Mouse (Mus musculus) limb, embryonic 14.5 days (tissue): ENCODE data around the gene Klhl35. TPM values are rescaled to one million over a fixed set of nuclear protein-coding genes. Genes with fewer than 3 reads are reported as not detected.

Experiments used
- ATAC-seq: fragments of 200-750 bp; cut with Nextera tagmentation; 2 replicates; pipeline ENCODE4 v1.8.0; 2017; ENCODE audit warnings: low read depth, moderate number of reproducible peaks, moderate TSS enrichment; ENCODE audit not compliant: low FRiP score
- DNase-seq: peaks from one replicate; pipeline ENCODE4 v3.0.0-alpha.2; 2015; ENCODE audit warnings: low spot score
- H3K27ac ChIP-seq: fragments of 300-500 bp; sonication (generic); replicated peaks from 2 replicates; pipeline ENCODE4 v1.5.1; 2014; ENCODE audit warnings: low read depth, mild to moderate bottlenecking, low read length, moderate library complexity, mixed read lengths
- H3K27me3 ChIP-seq: fragments of 300-500 bp; sonication (generic); 2 replicates; pipeline ENCODE4 v1.6.1; 2014; ENCODE audit warnings: low read length, mixed read lengths; ENCODE audit not compliant: control insufficient read depth, insufficient read depth
- H3K36me3 ChIP-seq: fragments of 300-500 bp; sonication (generic); 2 replicates; pipeline ENCODE4 v1.6.1; 2014; ENCODE audit warnings: mild to moderate bottlenecking, low read length, moderate library complexity, mixed read lengths; ENCODE audit not compliant: control insufficient read depth, insufficient read depth
- H3K4me1 ChIP-seq: fragments of 300-500 bp; sonication (generic); 2 replicates; pipeline ENCODE4 v1.6.1; 2014; ENCODE audit warnings: antibody characterized with exemption, low read length, mixed read lengths; ENCODE audit not compliant: control insufficient read depth, insufficient read depth
- H3K4me2 ChIP-seq: fragments of 300-500 bp; sonication (generic); replicated peaks from 2 replicates; pipeline ENCODE4 v1.6.1; 2014; ENCODE audit warnings: low read depth, mild to moderate bottlenecking, low read length, moderate library complexity; ENCODE audit not compliant: severe bottlenecking
- H3K4me3 ChIP-seq: fragments of 300-500 bp; sonication (generic); replicated peaks from 2 replicates; pipeline ENCODE4 v1.5.1; 2014; ENCODE audit warnings: low read length
- H3K9ac ChIP-seq: fragments of 300-500 bp; sonication (generic); 2 replicates; pipeline ENCODE4 v1.6.1; 2014; ENCODE audit warnings: mild to moderate bottlenecking, low read depth, low read length, moderate library complexity; ENCODE audit not compliant: severe bottlenecking
- H3K9me3 ChIP-seq: fragments of 300-500 bp; sonication (generic); 2 replicates; pipeline ENCODE4 v1.6.1; 2016; ENCODE audit warnings: low read length; ENCODE audit not compliant: control insufficient read depth
- POLR2A ChIP-seq: fragments of 200-500 bp; IDR thresholded peaks from 2 replicates; pipeline ENCODE4 v1.8.0; 2012; ENCODE audit warnings: inconsistent platforms, mild to moderate bottlenecking, moderate library complexity, borderline replicate concordance; ENCODE audit not compliant: insufficient read depth, insufficient read length; ENCODE audit errors: extremely low read depth
- WGBS: fragments of 180-500 bp; shearing (Covaris S2); extraction: QIAGEN DNeasy Blood & Tissue Kit; methylation state at CpG from one replicate; pipeline ENCODE4 v1.1.7; 2014; 5-methylcytosine and 5-hydroxymethylcytosine counted together
- polyA plus RNA-seq, 2 experiments: library from polyadenylated mRNA; depleted of rRNA in 1 of 2; stranded (reverse) in 1 of 2; unstranded in 1 of 2; fragments of >200 nt; fragmentation: Nextera tagmentation in 1 of 2; extraction: Ambion mirVana in 1 of 2; gene quantifications; 2 replicates each; pipeline versions ENCODE4 v1.2.1 to v1.2.3; 2012 to 2014

Klhl35 gene
- polyA plus RNA-seq, 2 experiments, result 1.5 to 1.8 TPM

DNA sequence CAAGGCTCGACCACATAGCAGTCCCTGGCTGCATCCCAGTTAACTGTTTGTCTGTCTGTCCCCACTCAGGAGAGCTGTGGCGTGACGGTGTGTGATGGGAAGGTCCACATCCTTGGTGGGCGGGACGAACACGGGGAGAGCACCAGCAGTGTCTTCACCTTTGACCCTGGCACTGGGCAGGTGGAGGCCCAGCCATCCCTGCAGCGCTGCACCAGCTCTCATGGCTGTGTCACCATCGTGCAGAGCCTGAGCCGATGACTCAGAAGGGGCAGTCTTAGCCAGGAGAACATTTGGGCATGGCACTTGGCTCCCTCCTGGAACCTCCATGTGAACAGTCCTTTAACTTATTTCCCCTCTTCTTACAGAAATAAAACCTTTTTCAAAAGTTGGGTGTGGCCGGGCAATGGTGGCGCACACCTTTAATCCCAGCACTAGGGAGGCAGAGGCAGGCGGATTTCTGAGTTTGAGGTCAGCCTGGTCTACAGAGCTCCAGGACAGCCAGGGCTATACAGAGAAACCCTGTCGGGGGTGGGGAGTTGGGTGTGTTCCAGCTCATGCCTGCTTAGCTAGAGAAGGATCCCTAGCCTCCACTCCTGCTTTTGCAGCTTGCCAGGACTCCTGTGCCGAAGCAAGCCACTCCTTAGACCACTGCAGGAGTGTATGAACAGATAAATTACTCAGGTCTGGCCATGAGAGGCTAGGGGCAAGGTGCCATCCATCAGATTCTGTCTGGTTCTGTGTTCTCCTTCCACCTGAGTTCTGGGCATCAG is 8.0 kb downstream of the Klhl35 start:
- no peak for TF ChIP-seq POLR2A
- peaks cover 58% of the 10 kb centered on the region for H3K36me3 ChIP-seq
- ATAC-seq (no peak), DNase-seq (no peak)
- no peak overlapping the region for H3K4me3 ChIP-seq
- 85% methylated on average over 14 of the region's 14 CpGs for WGBS
- no peak overlapping the region for H3K4me2 ChIP-seq
- peaks cover 6% of the 10 kb centered on the region for H3K4me1 ChIP-seq
- H3K9me3 ChIP-seq, result no peaks in the 10 kb centered on the region
- H3K27me3 ChIP-seq, result no peaks in the 10 kb centered on the region
- no peak overlapping the region for H3K27ac ChIP-seq
- no peak overlapping the region for H3K9ac ChIP-seq

DNA sequence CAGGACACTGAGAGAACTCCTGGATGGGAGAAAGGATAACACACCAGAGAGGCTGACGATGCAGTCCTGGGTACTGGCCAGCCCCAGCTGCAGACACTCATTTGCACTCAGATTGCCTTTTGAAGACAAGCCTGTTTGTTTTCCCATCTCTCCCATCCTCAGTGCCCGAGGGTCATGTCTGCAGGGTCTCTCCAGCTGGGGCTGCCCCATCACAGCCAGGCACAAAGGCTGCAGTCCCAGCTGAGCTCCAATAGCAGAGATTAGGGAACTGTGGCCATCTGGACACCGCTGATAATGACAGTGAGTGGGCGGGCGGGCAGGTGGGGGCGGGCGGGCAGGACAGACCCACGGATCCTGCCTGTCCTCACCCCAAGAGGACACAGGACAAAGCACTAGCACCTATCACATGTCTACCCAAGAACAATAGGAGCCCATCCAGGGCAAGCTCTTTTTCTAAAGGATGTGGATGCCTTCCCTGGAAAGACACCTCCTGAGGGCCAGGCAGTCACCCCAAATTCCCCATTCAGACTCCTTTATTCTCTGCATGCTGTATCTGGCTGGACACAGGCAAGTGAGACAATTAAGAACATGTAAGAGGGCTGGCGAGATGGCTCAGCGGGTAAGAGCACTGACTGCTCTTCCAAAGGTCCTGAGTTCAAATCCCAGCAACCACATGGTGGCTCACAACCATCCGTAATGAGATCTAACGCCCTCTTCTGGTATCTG is 9.2 kb downstream of the Klhl35 start:
- no peak overlapping the region for H3K4me2 ChIP-seq
- H3K36me3 ChIP-seq, result peaks cover 70% of the 10 kb centered on the region
- no peak for DNase-seq
- H3K27me3 ChIP-seq, result no peaks in the 10 kb centered on the region
- 81% methylated on average over 12 of the region's 12 CpGs for WGBS
- no peak overlapping the region for H3K4me3 ChIP-seq
- H3K9me3 ChIP-seq, result no peaks in the 10 kb centered on the region
- H3K4me1 ChIP-seq, result no peaks in the 10 kb centered on the region
- TF ChIP-seq POLR2A, result no peak
- no peak overlapping the region for H3K9ac ChIP-seq
- no peak overlapping the region for H3K27ac ChIP-seq
- no peak for ATAC-seq

GRCm38 (mm10) chr7:99475562-99475911 is 9.7 kb downstream of the Klhl35 start:
- DNase-seq, result no peak
- H3K36me3 ChIP-seq, result peaks cover 75% of the 10 kb centered on the region
- WGBS, result 89% methylated on average over 2 of the region's 2 CpGs

DNA sequence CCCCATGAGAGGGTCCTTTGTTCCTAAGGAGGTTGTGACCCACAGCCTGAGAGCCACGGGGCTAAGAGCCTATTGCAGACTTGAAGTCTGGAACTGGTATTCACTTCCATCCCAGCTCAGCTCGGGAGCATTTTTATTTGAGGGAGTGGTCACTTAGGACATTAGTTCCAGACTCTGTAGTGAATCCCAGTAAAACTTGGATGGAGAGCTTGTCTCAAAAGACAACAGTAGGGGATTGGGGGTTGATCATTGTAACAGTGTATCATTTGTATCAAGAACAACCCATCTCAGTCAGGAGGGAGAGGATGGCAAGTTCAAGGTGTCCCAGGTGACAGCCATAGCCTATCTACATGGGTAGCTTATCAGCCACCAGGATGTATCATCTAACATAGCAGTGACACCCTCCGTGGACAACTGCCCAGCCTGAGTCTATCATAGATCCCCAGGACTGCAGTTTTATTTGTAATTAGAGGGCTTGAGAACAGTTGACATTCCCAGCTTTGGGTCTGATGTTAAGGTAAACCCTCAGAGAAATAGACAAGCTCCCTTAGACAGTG is 10.8 kb downstream of the Klhl35 start:
- peaks cover 86% of the 10 kb centered on the region for H3K36me3 ChIP-seq
- ATAC-seq, result no peak

More at GRCm38 (mm10) chr7:99475562-99475911, 9.7 kb downstream of the Klhl35 start:
- Histone ChIP-seq H3K9ac (no peak overlapping the region), H3K4me3 (no peak overlapping the region), H3K4me2 (no peak overlapping the region), H3K27ac (no peak overlapping the region), H3K4me1 (no peaks in the 10 kb centered on the region), H3K9me3 (no peaks in the 10 kb centered on the region), H3K27me3 (no peaks in the 10 kb centered on the region)
- ATAC-seq, result no peak
- no peak for TF ChIP-seq POLR2A

DNA sequence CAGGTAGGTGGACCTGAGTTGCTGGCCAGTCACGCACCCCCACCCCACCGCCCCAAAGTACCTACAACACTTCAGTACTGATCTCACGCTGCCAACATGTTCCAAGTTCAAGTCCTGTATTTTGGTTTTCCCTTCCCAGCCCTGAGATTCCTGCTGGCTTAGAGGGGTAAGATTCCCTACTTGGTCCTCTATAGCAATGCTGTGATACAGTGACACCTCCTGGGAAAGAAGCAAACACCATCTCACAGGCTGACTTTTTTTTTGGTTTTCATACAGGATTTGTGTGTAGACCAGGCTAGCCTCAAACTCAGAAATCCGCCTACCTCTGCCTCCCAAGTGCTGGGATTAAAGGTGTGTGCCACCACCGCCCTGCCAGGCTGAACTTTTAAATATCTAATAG is 11.4 kb downstream of the Klhl35 start:
- H3K4me1 ChIP-seq, result peaks cover 13% of the 10 kb centered on the region
- ATAC-seq, result no peak
- 91% methylated on average over 5 of the region's 5 CpGs for WGBS

More for the DNA sequence above, 10.8 kb downstream of the Klhl35 start:
- no peak overlapping the region for H3K4me3 ChIP-seq
- no peak overlapping the region for H3K27ac ChIP-seq
- H3K4me2 ChIP-seq, result no peak overlapping the region
- H3K9ac ChIP-seq, result no peak overlapping the region
- H3K9me3 ChIP-seq, result no peaks in the 10 kb centered on the region
- peaks cover 7% of the 10 kb centered on the region; the same call in 1 of the 2 replicates for H3K4me1 ChIP-seq
- DNase-seq, result no peak
- no peaks in the 10 kb centered on the region for H3K27me3 ChIP-seq
- no peak for TF ChIP-seq POLR2A
- 43% methylated on average over 3 of the region's 3 CpGs for WGBS

More for the DNA sequence above, 11.4 kb downstream of the Klhl35 start:
- DNase-seq, result no peak
- Histone ChIP-seq H3K36me3 (peaks cover 91% of the 10 kb centered on the region), H3K4me2 (no peak overlapping the region), H3K27ac (no peak overlapping the region), H3K4me3 (no peak overlapping the region), H3K9ac (no peak overlapping the region), H3K9me3 (no peaks in the 10 kb centered on the region), H3K27me3 (no peaks in the 10 kb centered on the region)
- TF ChIP-seq POLR2A, result no peak
